Mouse (Mus musculus) CD4-positive, CD25-positive, alpha-beta regulatory T cell, adult 9 weeks (primary cell): ENCODE results near the gene Cdkal1. TPM values are rescaled to one million over a fixed set of nuclear protein-coding genes. Genes with fewer than 3 reads are reported as not detected.

Experiments used
- polyA plus RNA-seq: library from polyadenylated mRNA; unstranded; fragments of 100-300 nt; shearing (Covaris generic); gene quantifications from one replicate; pipeline ENCODE4 v1.2.1, GENCODE M21; 2017

Gene Cdkal1
- 61.9 TPM for polyA plus RNA-seq

GRCm38 (mm10) chr13:29855281-29856031, at the start of gene Cdkal1:
Gene Cdkal1 (minus strand): TSS chr13:29855674.

Other genes with a start within 250 kb of the Cdkal1 start
- gene E2f3, start 130.4 kb upstream of the Cdkal1 start, polyA plus RNA-seq = 3.3 TPM